Mouse (Mus musculus) cortical plate, adult 2 months (tissue): ENCODE measurements at regions not wholly inside any gene's neighbourhood (a gene's known extent, or its start where the extent isn't known, plus 50 kb on each side); places are given as distances from the start of the nearest gene placed in this dataset.

Source experiments
- CTCF ChIP-seq: fragments of 200-500 bp; IDR thresholded peaks from 2 replicates; pipeline ENCODE4 v1.5.1; 2011; ENCODE audit warnings: mild to moderate bottlenecking, control low read depth, low read length; ENCODE audit not compliant: insufficient read depth; ENCODE audit errors: extremely low read depth
- POLR2A ChIP-seq: fragments of 200-500 bp; IDR thresholded peaks from 2 replicates; pipeline ENCODE4 v1.6.1; 2011; ENCODE audit warnings: mild to moderate bottlenecking, low read length, control low read depth; ENCODE audit not compliant: insufficient read depth; ENCODE audit errors: extremely low read depth

DNA sequence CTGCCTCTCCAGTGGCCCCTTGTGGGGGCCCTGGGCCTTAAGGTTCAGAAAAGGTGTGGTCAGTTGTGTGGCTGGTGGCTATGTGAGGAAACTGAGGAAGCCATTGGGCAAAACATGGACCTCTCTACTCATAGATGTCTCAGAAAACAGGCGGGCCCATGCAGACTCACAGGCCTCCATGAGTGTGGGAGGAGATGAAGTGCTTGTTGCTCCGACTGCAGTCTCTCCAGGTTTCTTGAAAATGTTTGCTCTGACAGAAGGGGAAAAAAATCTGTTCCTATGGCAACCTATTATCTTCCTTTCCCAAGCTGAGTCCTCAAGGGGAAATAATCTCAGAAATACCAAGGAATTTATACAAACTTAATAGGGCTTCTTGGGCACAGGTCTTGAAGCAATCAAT, 95.3 kb upstream of the Ywhaq start:
- TF ChIP-seq POLR2A (no peak), CTCF (no peak)
